Mouse (Mus musculus): ENCODE results near the gene Pomt1.

Gene Pomt1

DNA sequence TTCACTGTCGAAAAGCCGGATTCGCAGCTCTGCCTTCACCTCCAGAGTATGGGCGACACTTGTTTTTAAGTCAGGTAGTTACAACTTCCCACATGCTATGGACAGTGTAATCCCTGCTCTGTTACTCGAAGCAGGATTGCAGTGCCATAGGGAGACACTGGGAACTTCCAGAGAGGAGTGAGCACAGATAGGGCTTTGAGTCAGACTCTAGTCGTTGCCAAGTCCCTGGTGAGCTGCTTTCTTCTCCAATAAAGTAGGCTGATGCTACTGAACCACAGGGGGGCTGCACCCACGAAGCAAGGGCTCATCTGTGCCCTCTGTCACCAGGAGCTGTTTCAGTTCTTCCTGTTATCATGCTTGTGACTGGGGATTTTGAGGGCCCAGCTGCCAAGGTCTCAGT is 14.8 kb upstream of the Pomt1 start:
- DNase-seq (ENCODE audit: low spot score) = no peak

DNA sequence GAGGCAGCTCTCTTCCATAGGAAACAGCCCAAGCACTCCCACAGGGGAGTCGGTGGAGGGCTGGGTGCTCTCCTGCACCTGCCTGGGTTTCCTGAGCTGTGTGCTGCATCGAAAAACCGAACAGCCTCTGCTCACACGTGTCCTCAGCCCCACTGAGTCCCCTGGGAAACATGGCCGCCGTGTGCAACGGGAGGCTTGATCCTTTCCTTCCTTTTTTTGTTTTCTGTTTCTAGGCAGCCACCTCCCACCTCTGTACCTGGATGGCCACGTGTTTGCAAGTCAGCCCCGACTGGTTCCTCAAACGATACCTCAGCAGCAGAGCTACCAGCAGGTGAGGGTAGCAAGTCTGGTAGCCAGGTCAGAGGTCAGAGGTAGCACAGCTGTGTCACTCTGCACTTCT is 14.3 kb upstream of the Pomt1 start:
- DNase-seq (ENCODE audit: low spot score) = no peak

DNA sequence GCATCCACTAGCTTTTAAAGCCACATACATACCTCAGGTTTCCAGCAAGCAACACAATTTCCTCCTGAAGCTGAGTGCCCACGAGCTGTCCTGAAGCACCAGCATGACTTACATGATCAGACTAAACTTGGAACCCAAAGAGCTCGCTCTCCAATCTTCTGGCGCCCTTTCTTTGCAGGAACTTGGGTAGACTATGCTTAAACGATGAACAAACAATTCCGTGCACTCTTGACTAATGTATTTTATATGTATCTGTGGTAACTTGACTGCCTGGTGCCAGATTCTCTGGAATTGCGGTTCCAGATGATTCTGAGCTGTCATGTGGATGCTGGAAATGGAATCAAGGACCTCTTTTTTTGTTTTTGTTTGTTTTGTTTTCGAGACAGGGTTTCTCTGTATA is 957 bp upstream of the Pomt1 start:
- no peak for DNase-seq (ENCODE audit: low spot score)

DNA sequence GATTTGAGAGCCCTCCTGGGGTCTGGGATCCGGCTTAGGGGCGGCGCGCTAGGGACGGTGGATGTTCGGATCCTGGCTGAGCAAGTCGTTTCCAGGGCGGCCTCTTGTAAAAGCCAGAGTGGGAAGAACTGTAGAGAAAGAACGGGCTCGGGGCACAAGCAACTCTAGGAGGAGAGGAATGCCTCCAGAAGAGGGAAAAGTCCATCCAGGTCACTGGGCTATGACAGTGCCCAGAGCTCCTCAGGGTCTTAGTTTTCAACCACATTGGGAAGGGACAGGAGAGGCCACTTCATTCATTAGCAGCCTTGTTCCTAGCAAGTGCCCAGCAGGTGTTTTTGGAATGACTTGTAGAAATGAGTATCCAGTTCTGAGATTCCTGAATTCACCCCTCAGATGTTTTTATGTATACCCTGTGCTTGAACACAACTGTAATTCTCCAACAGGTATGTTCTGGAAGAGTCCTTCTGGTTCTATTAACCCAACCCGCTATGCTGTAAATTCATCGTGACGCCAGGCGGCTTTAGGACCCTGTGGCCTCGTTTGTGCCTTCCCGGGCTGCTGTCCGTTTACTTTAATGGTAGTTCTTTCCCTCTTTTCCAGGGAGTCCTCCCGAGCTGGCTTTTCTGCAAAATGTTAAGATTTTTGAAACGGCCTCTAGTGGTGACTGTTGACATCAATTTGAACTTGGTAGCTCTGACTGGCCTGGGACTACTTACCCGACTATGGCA is 534 bp downstream of the Pomt1 start:
- DNase-seq (ENCODE audit: low spot score) = no peak

DNA sequence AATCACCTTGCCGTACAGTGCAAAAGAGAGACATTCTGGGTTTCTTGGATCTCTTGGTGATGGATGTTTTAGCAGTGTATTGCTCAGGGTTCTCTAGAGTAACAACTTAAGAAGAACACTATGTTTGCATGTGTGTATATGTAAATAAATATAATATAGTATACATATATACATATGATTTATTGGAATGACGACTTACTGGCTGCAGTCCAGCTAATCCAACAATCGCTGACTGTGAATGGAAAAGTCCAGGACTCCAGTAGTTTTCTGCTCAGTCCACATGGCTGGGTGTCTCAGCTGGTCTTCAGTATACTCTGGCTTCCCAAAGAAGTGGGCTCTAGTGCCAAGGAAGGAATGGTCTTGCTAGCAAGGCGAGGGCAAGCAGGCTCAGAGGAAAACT is 1.2 kb downstream of the Pomt1 start:
- no peak for DNase-seq (ENCODE audit: low spot score)

DNA sequence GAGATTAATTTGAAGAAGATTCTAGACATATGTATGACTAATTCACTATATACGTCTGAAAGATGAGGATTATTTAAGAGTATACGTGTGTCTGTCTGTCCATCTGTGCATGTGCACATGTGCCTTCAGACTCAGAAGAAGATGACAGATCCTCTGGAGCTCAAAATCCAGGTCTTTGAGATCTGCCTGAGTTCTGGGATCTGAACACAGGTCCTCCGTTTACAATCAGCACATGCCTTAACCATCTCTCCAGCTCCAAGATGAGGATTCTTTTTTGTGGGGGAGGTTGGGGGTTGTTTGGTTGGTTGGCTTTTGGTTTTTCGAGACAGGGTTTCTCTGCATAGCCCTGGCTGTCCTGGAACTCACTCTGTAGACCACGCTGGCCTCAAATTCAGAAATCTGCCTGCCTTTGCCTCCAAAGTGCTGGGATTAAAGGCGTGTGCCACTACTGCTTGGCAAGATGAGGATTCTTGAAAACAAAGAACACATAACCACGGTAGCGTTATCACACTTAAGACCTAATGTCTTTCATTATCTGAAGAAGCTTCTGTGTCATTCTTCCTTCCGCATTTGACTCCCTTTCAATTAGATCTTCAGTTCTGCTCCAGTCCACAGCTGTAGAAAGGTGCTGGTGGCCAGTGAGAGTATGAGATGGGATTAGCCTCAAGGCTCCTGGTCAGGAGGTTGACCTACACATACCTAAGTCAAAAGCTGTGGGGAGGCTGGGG is 2.5 kb downstream of the Pomt1 start:
- DNase-seq (ENCODE audit: low spot score) = no peak

DNA sequence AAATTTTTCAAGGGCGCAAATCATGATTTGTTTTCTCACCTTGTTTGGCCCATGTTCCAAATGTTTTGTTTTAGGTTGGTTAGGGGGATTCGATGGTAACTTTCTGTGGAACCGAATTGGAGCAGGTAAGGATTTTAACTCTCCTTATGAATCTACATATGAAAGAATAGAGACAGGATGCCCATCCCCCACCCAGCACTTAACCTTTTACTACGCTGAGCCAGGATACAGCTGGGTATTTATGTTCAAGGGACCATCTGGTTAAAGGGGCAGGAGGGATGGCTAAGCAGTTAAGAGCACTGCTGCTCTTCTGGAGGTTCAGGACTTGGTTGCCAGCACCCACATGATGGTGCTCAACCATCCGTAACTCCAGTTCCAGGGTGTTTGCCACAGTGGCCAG is 4.2 kb downstream of the Pomt1 start:
- DNase-seq (ENCODE audit: low spot score) = no peak

DNA sequence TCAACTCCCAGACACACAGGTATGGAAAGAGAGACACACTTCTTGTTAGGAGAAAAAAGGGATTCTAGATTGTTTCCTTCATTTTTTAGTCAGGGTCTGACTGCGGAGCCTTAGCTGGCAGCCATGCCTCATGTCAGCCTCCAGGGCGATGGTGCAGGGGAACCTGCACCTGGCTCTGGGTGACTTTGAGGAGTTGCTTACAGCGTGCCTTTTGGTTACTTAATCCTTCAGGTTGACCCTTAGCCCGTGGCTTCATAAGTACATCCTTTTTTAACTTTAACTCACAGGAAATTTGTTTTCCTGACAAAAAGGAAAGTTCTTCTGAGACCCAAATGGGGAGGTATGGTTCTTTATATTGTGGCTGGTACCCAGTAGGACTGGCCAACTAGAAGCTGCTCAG is 6.6 kb downstream of the Pomt1 start:
- DNase-seq (ENCODE audit: low spot score) = no peak

DNA sequence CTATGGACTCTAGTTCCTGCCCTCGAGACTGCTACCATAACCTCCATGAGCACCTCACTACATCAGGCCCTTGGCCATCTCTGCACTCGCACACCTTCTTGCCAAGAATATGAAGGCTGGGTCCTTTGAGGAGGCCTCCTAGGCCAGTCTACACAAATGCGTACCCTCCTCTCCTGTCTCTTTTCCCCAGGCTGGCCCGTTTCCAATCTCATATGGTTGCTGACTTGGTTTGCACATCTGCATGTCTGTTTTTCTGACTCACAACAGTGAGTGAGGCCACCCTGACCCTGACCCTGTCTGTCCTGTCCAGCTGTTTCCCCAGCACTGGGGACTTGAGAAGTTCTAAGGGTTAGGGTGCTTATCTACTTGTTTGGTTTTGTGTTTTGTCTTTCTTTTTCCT is 10.4 kb downstream of the Pomt1 start:
- no peak for DNase-seq (ENCODE audit: low spot score)

DNA sequence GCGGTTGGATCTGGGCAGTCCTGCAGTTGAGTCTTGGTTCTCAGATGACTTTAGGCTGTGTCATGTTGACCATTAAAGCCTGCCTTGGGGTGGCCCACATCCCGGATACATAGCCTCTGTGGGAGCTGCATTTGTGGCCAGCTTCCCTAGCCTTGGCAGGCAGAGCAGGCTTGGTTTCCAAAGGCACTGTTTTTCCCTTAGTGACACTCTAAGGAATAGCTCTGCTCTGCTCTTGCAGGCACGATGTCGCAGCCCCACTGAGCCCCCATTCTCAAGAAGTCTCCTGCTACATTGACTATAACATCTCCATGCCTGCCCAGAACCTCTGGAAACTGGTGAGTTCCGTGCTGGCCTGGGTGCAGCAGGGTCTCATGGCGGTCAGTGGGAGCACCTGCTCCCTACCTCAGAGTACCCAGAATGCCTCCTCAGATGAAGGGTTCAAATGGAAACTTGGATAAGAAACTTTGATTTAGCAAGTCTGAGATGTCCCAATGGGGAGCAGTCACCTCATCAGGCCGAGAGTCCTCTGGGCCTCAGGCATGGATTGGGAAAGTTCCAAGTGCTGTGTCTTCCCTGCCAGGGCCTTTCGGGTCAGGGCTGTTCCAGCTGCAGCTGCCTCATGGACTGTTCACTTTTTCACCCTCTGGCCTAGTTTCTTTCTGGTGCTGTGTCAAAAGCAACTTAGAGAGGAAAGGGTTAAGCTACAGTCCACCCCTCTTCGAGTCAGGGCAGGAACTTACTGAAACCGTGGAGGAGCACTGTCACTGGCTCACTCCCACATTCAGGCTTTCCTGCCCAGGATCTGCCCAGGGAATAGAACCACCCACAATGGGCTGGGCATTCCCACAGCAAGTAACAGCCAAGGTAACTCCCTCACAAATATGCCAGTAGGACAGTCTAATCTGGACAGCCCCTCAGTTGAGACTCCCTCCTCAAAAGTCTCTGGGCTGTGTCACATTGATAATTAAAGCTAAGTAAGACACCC is 12.3 kb downstream of the Pomt1 start:
- DNase-seq (ENCODE audit: low spot score) = no peak

DNA sequence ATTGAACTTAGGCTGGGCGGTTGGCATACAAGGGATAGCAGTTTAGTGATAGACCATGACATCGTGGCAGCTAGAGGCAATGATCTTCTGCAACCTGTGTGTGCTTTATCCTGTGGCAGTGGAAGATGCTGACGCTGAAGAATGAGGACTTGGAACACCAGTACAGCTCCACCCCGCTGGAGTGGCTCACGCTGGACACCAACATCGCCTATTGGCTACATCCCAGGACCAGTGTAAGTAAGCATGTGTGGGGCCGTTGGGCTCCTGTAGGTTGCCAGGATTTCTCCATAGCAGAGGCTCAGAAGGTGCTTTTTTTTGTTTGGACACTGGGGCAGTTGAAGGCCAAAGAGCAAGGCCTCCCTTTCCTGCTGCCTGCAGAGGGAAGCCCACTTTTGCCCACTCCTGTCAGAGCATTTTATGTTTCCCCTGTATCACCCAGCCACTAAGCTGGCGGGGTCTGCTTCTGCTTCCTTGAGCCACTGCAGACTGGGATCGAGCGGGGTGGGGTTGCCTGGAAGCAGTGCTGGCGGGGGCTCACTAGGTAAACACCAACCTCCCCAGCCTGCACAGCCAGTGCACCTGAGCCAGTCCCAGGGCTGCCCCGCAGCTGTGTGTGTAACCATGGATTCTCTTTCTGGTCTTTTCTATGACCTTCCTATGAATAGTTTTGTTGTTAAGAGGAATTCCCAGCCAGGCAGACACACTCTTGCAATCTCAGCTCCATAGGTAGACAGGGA is 15.6 kb downstream of the Pomt1 start:
- DNase-seq (ENCODE audit: low spot score) = peak; percentile 63

DNA sequence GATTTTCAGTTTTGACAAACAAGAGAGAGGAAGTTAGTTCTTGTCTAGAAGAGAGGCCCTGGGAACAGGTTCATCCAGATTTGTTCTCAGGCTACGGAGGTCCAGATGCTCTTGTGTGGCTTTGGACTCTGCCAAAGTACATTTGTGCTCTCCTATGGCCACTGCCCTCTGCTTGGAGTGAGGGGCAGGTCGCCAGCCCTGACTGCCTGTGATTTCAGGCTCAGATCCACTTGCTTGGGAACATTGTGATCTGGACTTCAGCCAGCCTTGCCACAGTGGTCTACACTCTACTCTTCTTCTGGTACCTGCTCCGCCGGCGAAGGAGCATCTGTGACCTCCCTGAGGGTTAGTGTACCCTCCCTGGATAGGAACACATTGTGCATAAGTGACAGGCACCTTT is 16.3 kb downstream of the Pomt1 start:
- DNase-seq (ENCODE audit: low spot score) = peak; percentile 76

DNA sequence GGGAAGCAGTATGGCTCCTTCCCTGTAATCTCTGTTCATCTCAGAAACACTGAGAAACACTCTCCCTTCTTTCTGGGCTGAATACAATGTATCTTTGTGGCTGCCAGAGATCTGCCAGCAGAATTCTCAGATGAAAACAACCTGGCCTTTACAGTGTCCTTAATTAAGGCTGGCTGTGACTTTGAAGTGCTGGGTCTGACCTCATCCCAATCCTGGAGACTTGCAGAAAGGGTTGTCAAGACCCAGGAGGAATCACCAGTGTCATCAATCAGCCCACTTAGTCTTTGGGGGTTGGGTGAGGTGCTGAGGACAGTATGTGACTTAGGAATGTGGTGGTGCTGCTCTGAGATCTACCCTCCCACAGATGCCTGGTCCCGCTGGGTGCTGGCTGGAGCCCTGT is 17.0 kb downstream of the Pomt1 start:
- DNase-seq (ENCODE audit: low spot score) = peak; percentile 65

DNA sequence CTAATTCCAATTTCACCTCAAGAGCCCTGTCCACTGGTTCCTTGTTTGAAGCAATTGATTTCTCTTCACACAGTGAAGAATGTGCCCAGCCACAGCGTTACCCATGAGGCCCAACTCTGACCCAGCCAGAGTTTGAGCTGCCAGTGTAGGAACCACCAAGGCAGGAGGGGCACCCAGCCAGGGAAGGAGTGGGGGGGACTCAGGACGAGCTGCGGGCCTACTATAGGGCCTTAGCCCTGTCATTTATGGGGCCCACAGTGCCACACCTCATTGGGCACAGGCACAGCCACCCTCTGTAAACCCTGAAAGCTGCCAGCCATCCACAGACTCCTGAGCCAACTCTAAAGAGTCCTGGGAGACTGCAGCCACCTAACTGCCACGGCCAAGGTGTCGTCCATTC is 18.2 kb downstream of the Pomt1 start:
- DNase-seq (ENCODE audit: low spot score) = no peak

DNA sequence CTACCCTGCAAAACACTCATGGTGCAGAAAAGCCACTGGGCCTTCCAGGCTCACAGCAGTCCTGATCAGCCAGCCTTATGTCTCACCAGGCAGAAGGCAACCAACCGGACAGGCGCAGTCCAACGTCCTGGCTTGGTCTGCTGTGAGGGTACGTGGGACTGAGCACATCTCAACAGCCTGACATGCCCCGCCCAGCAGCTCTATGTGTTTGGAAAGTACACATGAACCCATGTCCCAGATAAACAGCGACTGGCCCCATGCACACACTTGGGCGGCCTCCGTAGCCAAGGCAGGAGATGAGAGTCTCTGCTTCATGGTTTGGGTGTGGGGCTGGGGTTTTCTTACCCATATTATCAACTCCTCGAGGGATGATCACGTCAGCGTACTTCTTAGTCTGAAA is 19.9 kb downstream of the Pomt1 start:
- no peak for DNase-seq (ENCODE audit: low spot score)

DNA sequence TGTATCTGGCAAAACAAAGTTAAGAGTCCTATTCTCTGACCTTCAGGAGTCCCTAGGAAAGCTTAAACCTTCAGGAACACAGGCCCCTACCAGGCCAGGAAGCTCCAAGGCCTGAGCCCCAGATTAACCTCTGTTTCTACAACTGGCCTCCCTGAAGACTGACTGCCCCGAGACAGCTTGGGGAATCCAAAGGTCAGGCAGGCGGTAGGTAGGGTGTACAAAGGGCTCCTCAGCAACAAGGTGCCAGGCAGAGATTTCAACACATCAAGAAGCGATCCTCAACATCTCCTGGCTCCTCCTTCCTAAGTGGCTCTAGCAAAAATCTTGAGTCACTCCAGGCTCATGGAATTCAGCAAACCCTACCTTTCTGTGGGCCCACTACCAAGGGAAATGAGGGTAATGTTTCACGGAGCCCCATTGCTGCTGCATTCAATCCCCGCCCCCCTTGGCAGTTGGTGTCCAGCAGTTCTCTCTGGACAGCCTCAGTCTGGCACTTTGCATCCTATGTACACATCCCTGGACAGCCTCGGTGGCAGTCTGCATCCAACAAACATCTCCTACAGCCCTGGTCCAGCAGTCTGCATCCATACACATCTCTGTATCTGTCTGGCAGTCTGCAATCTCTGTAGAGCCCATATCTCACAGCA is 22.6 kb downstream of the Pomt1 start:
- no peak for DNase-seq (ENCODE audit: low spot score)

DNA sequence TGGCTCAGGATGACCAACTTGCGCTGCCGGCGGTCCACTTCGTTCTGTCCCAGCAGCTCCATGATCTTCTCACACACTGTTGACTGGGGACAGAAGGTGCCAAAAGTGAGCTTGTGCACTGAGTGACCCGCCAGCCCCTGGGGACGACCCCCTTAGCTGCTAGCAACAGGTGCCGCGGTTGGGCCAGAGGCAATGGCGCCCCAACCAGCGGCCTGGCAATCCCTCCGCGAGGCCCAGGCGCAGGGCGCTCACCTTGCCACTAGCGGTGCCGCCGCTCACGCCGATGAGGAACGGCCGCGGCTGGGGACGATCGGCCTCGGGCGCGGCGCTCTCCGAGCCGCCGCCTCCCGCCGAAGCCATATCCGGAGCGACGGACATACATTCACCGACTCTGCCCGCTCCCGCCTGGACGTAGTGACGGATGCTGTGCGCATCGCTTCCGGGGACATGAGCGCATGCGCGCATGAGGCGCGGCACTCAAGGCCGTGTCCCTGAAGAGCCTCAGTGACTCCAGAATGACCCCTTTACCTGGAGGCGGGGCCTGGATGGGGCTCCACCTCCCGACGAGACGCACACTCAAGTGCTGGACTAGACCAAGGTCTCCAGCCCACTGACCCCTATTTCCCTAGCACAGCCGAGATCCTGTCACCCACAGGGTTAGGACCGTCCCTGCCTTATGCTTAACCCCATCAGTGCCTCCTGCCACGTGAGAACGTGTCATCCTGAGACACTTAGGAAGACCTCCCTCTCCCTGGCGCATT is 23.4 kb downstream of the Pomt1 start, which contains the start of gene Uck1:
TSS of gene Uck1 (minus strand) at position 503 of the 761 bp plus-strand sequence.
- DNase-seq (ENCODE audit: low spot score) = peak; percentile 91

DNA sequence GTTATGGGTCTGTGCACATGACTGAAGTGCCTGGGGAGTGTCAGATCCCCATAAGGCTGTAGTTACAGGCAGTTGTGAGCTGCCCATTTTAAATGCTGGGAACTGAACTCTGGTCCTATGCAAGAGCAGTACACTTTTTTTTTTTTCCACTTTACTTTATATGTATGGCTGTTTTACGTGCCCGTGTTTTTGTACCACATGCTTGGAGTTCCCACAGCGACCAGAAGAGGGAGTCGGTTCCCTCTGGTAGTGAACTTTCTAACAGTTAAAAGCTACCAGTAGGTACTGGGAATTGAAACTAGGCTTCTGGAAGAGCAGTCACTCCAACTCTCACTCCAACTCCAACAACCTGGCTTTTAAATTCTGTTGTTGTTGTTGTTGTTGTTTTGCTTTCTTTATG is 24.2 kb downstream of the Pomt1 start:
- peak; percentile 68 for DNase-seq (ENCODE audit: low spot score)

DNA sequence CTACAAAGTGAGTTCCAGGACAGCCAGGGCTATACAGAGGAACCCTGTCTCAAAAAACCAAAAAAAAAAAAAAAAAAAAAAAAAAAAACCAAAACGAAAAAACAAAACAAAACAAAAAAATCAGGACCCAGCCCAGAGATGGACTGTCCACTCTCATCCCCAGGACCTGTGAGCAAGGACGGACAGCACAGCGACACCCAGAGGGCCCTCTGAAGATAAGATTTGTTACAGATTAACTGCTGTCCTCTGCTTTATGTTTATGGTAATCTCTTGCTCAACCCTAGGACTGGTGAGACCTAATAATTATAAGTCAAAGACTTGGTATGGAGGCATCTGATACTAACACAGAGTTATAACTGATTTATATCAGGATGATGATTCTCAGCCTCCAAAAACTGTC is 39.4 kb downstream of the Pomt1 start:
- no peak for DNase-seq (ENCODE audit: low spot score)

DNA sequence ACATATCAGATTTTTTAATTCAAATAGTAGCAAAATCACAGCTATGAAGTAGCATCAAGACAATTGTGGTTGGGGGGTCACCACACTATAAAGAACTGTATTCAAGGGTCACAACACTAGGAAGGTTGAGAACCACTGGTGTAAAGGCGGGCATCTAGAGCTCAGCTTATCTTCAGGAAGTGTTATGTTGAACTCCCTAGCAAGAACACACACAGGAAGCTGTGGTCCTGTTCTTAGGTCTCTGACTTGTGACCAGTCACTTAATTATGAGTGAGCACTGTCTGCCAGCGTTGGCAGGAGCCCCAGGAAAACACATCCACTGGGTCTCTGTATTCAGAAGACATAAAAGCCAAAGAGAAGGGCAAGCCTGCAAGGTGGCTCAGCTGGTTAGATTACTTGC is 45.9 kb downstream of the Pomt1 start:
- no peak for DNase-seq (ENCODE audit: low spot score)

DNA sequence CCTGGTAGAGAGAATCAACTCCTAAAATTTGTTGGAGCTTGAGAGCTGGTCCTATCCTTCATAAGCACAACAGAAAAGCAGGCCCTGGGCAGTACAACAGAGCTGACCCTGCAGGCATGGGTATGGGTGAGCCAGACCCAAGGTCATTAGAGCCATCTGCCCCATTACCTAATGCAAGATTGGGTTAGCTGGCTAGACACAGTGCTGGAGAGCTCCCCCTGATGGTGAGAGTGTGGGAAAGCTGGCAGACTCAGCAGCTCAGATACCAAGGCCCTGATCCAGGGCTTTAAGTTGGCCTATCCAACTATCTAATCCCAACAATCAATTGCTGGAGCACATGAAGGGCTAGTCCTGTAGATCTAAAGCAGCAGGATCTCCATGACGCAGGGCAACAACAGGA is 46.3 kb downstream of the Pomt1 start:
- DNase-seq (ENCODE audit: low spot score) = peak; percentile 64

All from testis, postnatal 10 days (tissue).